8 mouse cellular contexts compared by ENCODE assay signal in the genomic region with DNA sequence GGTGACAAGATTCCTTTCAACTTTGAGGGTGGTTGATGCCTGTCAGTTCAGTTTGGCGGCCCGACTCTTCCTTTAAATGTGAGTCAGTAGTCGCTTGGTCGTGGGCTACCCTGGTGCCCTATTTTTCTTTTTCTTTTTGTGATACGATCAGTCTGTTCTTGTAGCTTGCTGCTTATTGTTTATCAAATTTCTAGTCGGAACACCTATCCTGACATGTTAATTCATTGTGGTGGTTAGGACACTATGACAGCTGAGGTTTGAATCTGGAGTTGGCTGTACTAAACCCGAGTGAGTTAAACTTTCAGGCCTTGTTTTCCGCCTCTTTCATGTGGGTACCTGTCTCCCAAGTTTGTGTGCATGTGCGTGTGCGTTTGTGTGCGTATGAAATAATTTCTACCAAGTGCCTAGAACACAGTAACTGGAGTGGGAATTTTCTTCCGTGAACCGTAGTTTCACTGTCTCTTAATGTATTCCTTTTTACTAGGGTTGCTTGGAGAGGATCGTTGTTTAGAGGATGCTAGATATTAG. TPM values are rescaled to one million over a fixed set of nuclear protein-coding genes. Genes with fewer than 3 reads are reported as not detected.
DNase-seq lines count a peak whose midpoint lies in the region; ATAC-seq and TF ChIP-seq lines count a peak whose summit lies in the region.

No protein-coding gene starts in this region.

- TF ChIP-seq CTCF in testis, adult 2 months (IDR thresholded peaks at IDR 0.05; ENCODE audit: control insufficient read depth, insufficient read depth, insufficient replicate concordance, low read depth, low read length), result no peak
- no peak for TF ChIP-seq CTCF in intestine, postnatal 0 days (IDR thresholded peaks at IDR 0.05; ENCODE audit: low read depth)
- TF ChIP-seq CTCF in small intestine, adult 2 months (IDR thresholded peaks at IDR 0.05; ENCODE audit: extremely low read depth, insufficient read length, insufficient replicate concordance, low read depth, low read length), result no peak

- H3K9ac ChIP-seq in embryonic facial prominence, embryonic 13.5 days, result peak overlapping the region; percentile 97
- H3K9ac ChIP-seq in intestine, postnatal 0 days (ENCODE audit: low read depth, low read length), result peak overlapping the region; percentile 96

- WGBS in embryonic facial prominence, embryonic 13.5 days, result 4% methylated on average over 14 of the region's 14 CpGs
- whole genome bisulfite sequencing in intestine, postnatal 0 days, result 3% methylated on average over 14 of the region's 14 CpGs
- WGBS in small intestine, adult 2 months, result 1% methylated on average over 14 of the region's 14 CpGs

- H3K27ac ChIP-seq in testis, adult 2 months (ENCODE audit: control insufficient read depth, insufficient read depth, low read depth, low read length), result peak overlapping the region; percentile 96
- H3K27ac ChIP-seq in embryonic facial prominence, embryonic 13.5 days, result peak overlapping the region; percentile 91
- peak overlapping the region; percentile 79 for H3K27ac ChIP-seq in intestine, postnatal 0 days (ENCODE audit: low read depth, low read length)
- H3K27ac ChIP-seq in small intestine, adult 2 months (ENCODE audit: insufficient read depth, low read depth, low read length), result peak overlapping the region; percentile 34

- no peaks in the 10 kb centered on the region for H3K27me3 ChIP-seq in testis, adult 2 months (ENCODE audit: control insufficient read depth, insufficient read depth, low read length)
- no peaks in the 10 kb centered on the region for H3K27me3 ChIP-seq in embryonic facial prominence, embryonic 13.5 days
- no peaks in the 10 kb centered on the region for H3K27me3 ChIP-seq in intestine, postnatal 0 days (replicated peaks; ENCODE audit: control insufficient read depth, insufficient read depth, low read length)
- no peaks in the 10 kb centered on the region for H3K27me3 ChIP-seq in small intestine, adult 2 months (ENCODE audit: control insufficient read depth, insufficient read depth, low read length)

- no peaks in the 10 kb centered on the region; the same call in 1 of the 2 replicates for H3K36me3 ChIP-seq in testis, adult 2 months (ENCODE audit: control insufficient read depth, insufficient read depth, low read length)
- peaks cover 41% of the 10 kb centered on the region for H3K36me3 ChIP-seq in embryonic facial prominence, embryonic 13.5 days
- peaks cover 28% of the 10 kb centered on the region for H3K36me3 ChIP-seq in intestine, postnatal 0 days (ENCODE audit: control insufficient read depth, insufficient read depth)
- H3K36me3 ChIP-seq in small intestine, adult 2 months (ENCODE audit: control insufficient read depth, insufficient read depth, low read length), result peaks cover 19% of the 10 kb centered on the region

- no peak for TF ChIP-seq POLR2A in testis, adult 2 months (IDR thresholded peaks at IDR 0.05; ENCODE audit: control insufficient read depth, low read depth, low read length)
- no peak for TF ChIP-seq POLR2A in small intestine, adult 2 months (IDR thresholded peaks at IDR 0.05; ENCODE audit: low read depth, low read length)

- no peaks in the 10 kb centered on the region; the same call in 1 of the 2 replicates for H3K4me1 ChIP-seq in testis, adult 2 months (ENCODE audit: control insufficient read depth, insufficient read depth, low read length)
- peaks cover 23% of the 10 kb centered on the region for H3K4me1 ChIP-seq in embryonic facial prominence, embryonic 13.5 days
- no peaks in the 10 kb centered on the region for H3K4me1 ChIP-seq in intestine, postnatal 0 days (replicated peaks; ENCODE audit: control insufficient read depth, insufficient read depth, low read length)
- no peaks in the 10 kb centered on the region for H3K4me1 ChIP-seq in small intestine, adult 2 months (ENCODE audit: control insufficient read depth, insufficient read depth, insufficient read length, low read length)

- H3K4me3 ChIP-seq in testis, adult 2 months (ENCODE audit: control insufficient read depth, low read depth, low read length), result peak overlapping the region; percentile 94
- peak overlapping the region; percentile 96 for H3K4me3 ChIP-seq in embryonic facial prominence, embryonic 13.5 days
- peak overlapping the region; percentile 99 for H3K4me3 ChIP-seq in intestine, postnatal 0 days (ENCODE audit: low read depth, low read length)
- peak overlapping the region; percentile 71 for H3K4me3 ChIP-seq in small intestine, adult 2 months (ENCODE audit: low read depth, low read length)

- H3K9me3 ChIP-seq in embryonic facial prominence, embryonic 13.5 days, result no peaks in the 10 kb centered on the region
- H3K9me3 ChIP-seq in intestine, postnatal 0 days (ENCODE audit: control insufficient read depth), result no peaks in the 10 kb centered on the region

- DNase-seq in testis, postnatal 14 days (ENCODE audit: low spot score), result no peak
- no peak for DNase-seq in retina, embryonic 14.5 days (ENCODE audit: low spot score)
- DNase-seq in left cerebral cortex, adult 18-20 months (ENCODE audit: low spot score in 2 of 2), result no peak

- ATAC-seq in embryonic facial prominence, embryonic 13.5 days (ENCODE audit: insufficient number of reproducible peaks, insufficient read depth, low FRiP score, low TSS enrichment, low read depth), result peak; percentile 7; the same call in 1 of the 2 replicates
- no peak for ATAC-seq in intestine, postnatal 0 days
- no peak for ATAC-seq in cerebellum, adult (ENCODE audit: insufficient number of reproducible peaks, low FRiP score, low TSS enrichment)

- H3K4me2 ChIP-seq in embryonic facial prominence, embryonic 13.5 days, result peak overlapping the region; percentile 65
- H3K4me2 ChIP-seq in intestine, postnatal 0 days (replicated peaks; ENCODE audit: low read depth), result peak overlapping the region; percentile 75

RNA-seq across cellular contexts. Expression of gene Nxf1, which starts 0.7 kb away (rescaled TPM):
- 166 and 174 TPM in 2 replicates for polyA plus RNA-seq in testis, adult 2 months (2012; rRNA removed)
- 199 and 230 TPM in 2 replicates for polyA plus RNA-seq in embryonic facial prominence, embryonic 13.5 days (2015; fragmentation: Nextera tagmentation; extraction: Ambion mirVana)
- polyA plus RNA-seq in intestine, postnatal 0 days (2015; fragmentation: Nextera tagmentation; extraction: Ambion mirVana), result 54.5 and 57.2 TPM in 2 replicates
- 13.3 and 25.4 TPM in 2 replicates for polyA plus RNA-seq in small intestine, adult 2 months (2012; rRNA removed)
- 10 to 100 TPM; 78.1 to 88.5 TPM for total RNA-seq in left cerebral cortex, adult 18-20 months (2021)

RNA-seq across cellular contexts. Expression of gene Tmem223, which starts 13.3 kb away (rescaled TPM):
- polyA plus RNA-seq in testis, adult 2 months (2012; rRNA removed), result 15.8 and 17.0 TPM in 2 replicates
- 211 and 227 TPM in 2 replicates for polyA plus RNA-seq in embryonic facial prominence, embryonic 13.5 days (2015; fragmentation: Nextera tagmentation; extraction: Ambion mirVana)
- polyA plus RNA-seq in intestine, postnatal 0 days (2015; fragmentation: Nextera tagmentation; extraction: Ambion mirVana), result 136 and 137 TPM in 2 replicates
- polyA plus RNA-seq in small intestine, adult 2 months (2012; rRNA removed), result 117 and 142 TPM in 2 replicates
- total RNA-seq in left cerebral cortex, adult 18-20 months (2021), result 10 to 100 TPM; 57.3 to 63.7 TPM

RNA-seq across cellular contexts. Expression of gene Stx5a, which starts 16.3 kb away (rescaled TPM):
- polyA plus RNA-seq in testis, adult 2 months (2012; rRNA removed), result 61.5 and 62.8 TPM in 2 replicates
- 182 and 184 TPM in 2 replicates for polyA plus RNA-seq in embryonic facial prominence, embryonic 13.5 days (2015; fragmentation: Nextera tagmentation; extraction: Ambion mirVana)
- polyA plus RNA-seq in intestine, postnatal 0 days (2015; fragmentation: Nextera tagmentation; extraction: Ambion mirVana), result 83.4 and 89.2 TPM in 2 replicates
- 31.7 and 65.9 TPM in 2 replicates for polyA plus RNA-seq in small intestine, adult 2 months (2012; rRNA removed)
- total RNA-seq in left cerebral cortex, adult 18-20 months (2021), result 10 to 100 TPM; 70.1 to 72.7 TPM

RNA-seq across cellular contexts. Expression of gene Tmem179b, which starts 16.7 kb away (rescaled TPM):
- polyA plus RNA-seq in testis, adult 2 months (2012; rRNA removed), result 29.7 and 30.8 TPM in 2 replicates
- polyA plus RNA-seq in embryonic facial prominence, embryonic 13.5 days (2015; fragmentation: Nextera tagmentation; extraction: Ambion mirVana), result 67.6 and 76.1 TPM in 2 replicates
- 93.5 and 97.4 TPM in 2 replicates for polyA plus RNA-seq in intestine, postnatal 0 days (2015; fragmentation: Nextera tagmentation; extraction: Ambion mirVana)
- polyA plus RNA-seq in small intestine, adult 2 months (2012; rRNA removed), result 59.9 and 96.2 TPM in 2 replicates
- total RNA-seq in left cerebral cortex, adult 18-20 months (2021), result 1 to 10 TPM; 7.6 to 7.8 TPM

RNA-seq across cellular contexts. Expression of gene 1700092M07Rik, which starts 17.0 kb away (rescaled TPM):
- 670 and 676 TPM in 2 replicates for polyA plus RNA-seq in testis, adult 2 months (2012; rRNA removed)
- polyA plus RNA-seq in embryonic facial prominence, embryonic 13.5 days (2015; fragmentation: Nextera tagmentation; extraction: Ambion mirVana), result 2.2 and 2.7 TPM in 2 replicates
- polyA plus RNA-seq in intestine, postnatal 0 days (2015; fragmentation: Nextera tagmentation; extraction: Ambion mirVana), result 0.50 and 0.56 TPM in 2 replicates
- polyA plus RNA-seq in small intestine, adult 2 months (2012; rRNA removed), result not detected in 2 replicates
- 1 to 10 TPM in 1 of 2 experiments, under 1 TPM in 1; 0.94 to 1.5 TPM for total RNA-seq in left cerebral cortex, adult 18-20 months (2021)

Comparison
In these comparisons a context has a peak if more than half of its experiments do, and no peak if none do; other contexts are left out.
1. H3K27ac ChIP-seq: peak in every context shown above with its lines; median percentile 96 in testis, adult 2 months; 91 in embryonic facial prominence, embryonic 13.5 days; 79 in intestine, postnatal 0 days; 34 in small intestine, adult 2 months.